Mouse (Mus musculus): ENCODE measurements around the gene Cldnd1. TPM values are rescaled to one million over a fixed set of nuclear protein-coding genes. Genes with fewer than 3 reads are reported as not detected.

Gene Cldnd1
- polyA plus RNA-seq (2014; fragmentation: Nextera tagmentation; extraction: Ambion mirVana): 106 and 125 TPM in 2 replicates

DNA sequence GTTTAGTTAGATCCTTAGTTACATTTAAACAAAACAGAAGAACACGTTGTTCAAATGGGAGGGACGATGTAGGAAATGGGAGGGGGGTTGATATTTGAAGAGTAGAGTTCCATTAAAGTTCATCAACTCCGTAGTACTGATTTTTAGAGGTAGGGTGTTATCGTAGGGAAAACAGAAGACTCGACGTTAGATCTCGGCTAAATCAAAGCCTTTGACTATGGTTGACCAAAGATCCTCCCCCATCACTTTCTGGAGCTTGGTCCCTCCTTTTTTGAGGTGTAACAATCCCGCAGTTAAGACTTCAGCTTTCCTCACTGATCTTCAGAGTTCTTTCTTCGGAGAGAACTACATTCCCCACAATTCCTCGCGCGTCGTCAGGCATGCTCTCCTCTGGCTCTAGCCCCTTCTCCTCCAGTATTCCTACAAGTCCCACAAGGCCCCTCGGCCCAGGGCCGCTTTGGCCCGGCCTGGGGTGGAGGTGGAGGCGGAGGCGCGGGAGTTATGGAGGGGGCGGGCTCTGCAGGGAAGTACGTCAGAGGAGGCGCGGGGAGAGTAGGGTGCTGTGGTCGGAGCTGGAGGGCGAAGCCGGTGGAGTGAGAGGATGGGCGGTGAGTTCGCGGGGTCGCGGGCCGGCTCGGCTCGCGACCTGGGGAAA lies at the start of gene Cldnd1:
Gene Cldnd1 (plus strand): TSS at position 434 of the 655 bp plus-strand sequence.
- 2% methylated on average over 30 of the region's 35 CpGs for WGBS
- no peaks in the 10 kb centered on the region for H3K27me3 ChIP-seq (ENCODE audit: control insufficient read depth, insufficient read depth, low read length)
- peak within 1 kb of the TSS; percentile 50 for H3K4me2 ChIP-seq (replicated peaks; ENCODE audit: low read depth, low read length)
- peak within 1 kb of the TSS; percentile 62 for H3K9ac ChIP-seq (ENCODE audit: low read depth, low read length)
- peaks cover 26% of the 10 kb centered on the region for H3K36me3 ChIP-seq (ENCODE audit: control insufficient read depth, insufficient read depth, low read length)
- H3K4me1 ChIP-seq (ENCODE audit: control insufficient read depth, insufficient read depth, low read length): no peaks in the 10 kb centered on the region
- H3K9me3 ChIP-seq (ENCODE audit: control insufficient read depth, low read length): no peaks in the 10 kb centered on the region
- peak within 1 kb of the TSS; percentile 72 for H3K27ac ChIP-seq (ENCODE audit: low read depth, low read length)
- peak within 1 kb of the TSS; percentile 47 for H3K4me3 ChIP-seq (ENCODE audit: low read length)
- peak; percentile 100 for ATAC-seq (ENCODE audit: low FRiP score, low TSS enrichment)

DNA sequence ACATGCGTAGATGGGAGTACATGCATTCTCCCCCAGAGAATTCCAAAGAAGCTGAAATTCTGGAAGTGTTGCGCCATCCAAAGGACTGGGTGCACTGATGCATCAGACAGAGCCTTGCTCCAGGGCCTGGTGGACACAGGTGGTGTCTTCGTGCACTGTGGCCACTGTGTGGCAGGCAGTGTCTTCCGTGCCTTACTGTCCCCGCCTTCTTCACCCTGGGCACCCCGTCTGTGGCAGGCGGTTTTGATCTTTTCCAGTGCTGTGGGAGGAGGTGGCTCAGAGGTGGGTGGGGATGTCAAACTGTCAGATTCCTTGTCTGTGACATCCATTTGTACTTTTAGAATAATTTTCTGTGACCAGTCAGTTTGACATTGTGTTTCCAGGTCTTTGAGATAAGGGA lies 49.0 kb upstream of the Cldnd1 start:
- peaks cover 43% of the 10 kb centered on the region for H3K36me3 ChIP-seq (ENCODE audit: control insufficient read depth, insufficient read depth, low read length)
- H3K4me1 ChIP-seq (ENCODE audit: control insufficient read depth, insufficient read depth, low read length): no peaks in the 10 kb centered on the region
- no peaks in the 10 kb centered on the region for H3K27me3 ChIP-seq (ENCODE audit: control insufficient read depth, insufficient read depth, low read length)
- H3K4me2 ChIP-seq (replicated peaks; ENCODE audit: low read depth, low read length): no peak overlapping the region
- no peak overlapping the region for H3K4me3 ChIP-seq (ENCODE audit: low read length)
- 80% methylated on average over 7 of the region's 7 CpGs for WGBS
- no peak overlapping the region for H3K9ac ChIP-seq (ENCODE audit: low read depth, low read length)
- no peak overlapping the region for H3K27ac ChIP-seq (ENCODE audit: low read depth, low read length)
- no peak for ATAC-seq (ENCODE audit: low FRiP score, low TSS enrichment)
- no peaks in the 10 kb centered on the region for H3K9me3 ChIP-seq (ENCODE audit: control insufficient read depth, low read length)

DNA sequence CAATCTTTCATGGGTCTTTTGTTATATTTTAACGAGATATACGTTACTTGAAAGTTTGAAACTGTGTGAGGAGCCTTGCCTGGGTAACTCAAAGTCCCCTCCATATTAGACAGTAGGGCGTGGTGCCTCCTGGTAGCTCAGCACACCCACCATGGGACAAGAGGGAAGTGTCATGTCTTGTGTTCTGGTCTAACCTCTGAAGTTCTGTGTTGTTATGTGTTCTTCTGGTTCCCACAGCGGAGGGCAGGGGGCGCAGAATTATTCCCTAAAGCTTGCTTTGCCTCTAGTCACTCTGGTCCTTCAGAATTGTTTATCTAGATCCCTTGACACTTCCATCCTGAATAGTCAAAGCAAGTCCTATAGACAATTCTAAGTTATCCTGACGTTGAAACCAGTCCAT lies 45.7 kb upstream of the Cldnd1 start:
- WGBS: 94% methylated on average over 6 of the region's 6 CpGs
- H3K4me2 ChIP-seq (replicated peaks; ENCODE audit: low read depth, low read length): no peak overlapping the region
- no peak overlapping the region for H3K27ac ChIP-seq (ENCODE audit: low read depth, low read length)
- no peaks in the 10 kb centered on the region for H3K9me3 ChIP-seq (ENCODE audit: control insufficient read depth, low read length)
- H3K27me3 ChIP-seq (ENCODE audit: control insufficient read depth, insufficient read depth, low read length): no peaks in the 10 kb centered on the region
- H3K36me3 ChIP-seq (ENCODE audit: control insufficient read depth, insufficient read depth, low read length): peaks cover 19% of the 10 kb centered on the region; the same call in 1 of the 2 replicates
- H3K9ac ChIP-seq (ENCODE audit: low read depth, low read length): no peak overlapping the region
- no peaks in the 10 kb centered on the region for H3K4me1 ChIP-seq (ENCODE audit: control insufficient read depth, insufficient read depth, low read length)
- no peak for ATAC-seq (ENCODE audit: low FRiP score, low TSS enrichment)
- no peak overlapping the region for H3K4me3 ChIP-seq (ENCODE audit: low read length)

DNA sequence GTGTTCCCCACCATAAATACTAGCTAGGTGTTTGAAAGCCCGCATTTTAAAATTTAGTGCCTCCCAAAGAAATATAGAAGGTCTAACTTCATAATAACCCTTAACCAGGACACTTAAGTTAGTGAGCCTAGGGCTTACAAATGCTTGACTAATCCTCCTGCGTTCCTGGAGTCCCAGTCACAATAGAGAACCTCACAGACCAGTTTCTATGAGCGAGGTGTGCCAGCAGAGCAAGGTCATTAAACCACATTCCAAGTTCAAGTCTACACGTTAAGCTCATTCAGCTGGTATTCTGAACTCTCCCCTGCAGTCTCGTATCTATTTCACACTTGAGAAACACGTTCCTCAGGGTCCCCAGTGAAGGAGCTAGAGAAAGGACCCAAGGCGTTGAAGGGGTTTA lies 44.8 kb upstream of the Cldnd1 start:
- H3K4me1 ChIP-seq (ENCODE audit: control insufficient read depth, insufficient read depth, low read length): no peaks in the 10 kb centered on the region
- no peaks in the 10 kb centered on the region for H3K9me3 ChIP-seq (ENCODE audit: control insufficient read depth, low read length)
- ATAC-seq (ENCODE audit: low FRiP score, low TSS enrichment): no peak
- H3K4me2 ChIP-seq (replicated peaks; ENCODE audit: low read depth, low read length): no peak overlapping the region
- no peak overlapping the region for H3K9ac ChIP-seq (ENCODE audit: low read depth, low read length)
- H3K27me3 ChIP-seq (ENCODE audit: control insufficient read depth, insufficient read depth, low read length): no peaks in the 10 kb centered on the region
- H3K36me3 ChIP-seq (ENCODE audit: control insufficient read depth, insufficient read depth, low read length): peaks cover 16% of the 10 kb centered on the region; the same call in 1 of the 2 replicates
- no peak overlapping the region for H3K4me3 ChIP-seq (ENCODE audit: low read length)
- no peak overlapping the region for H3K27ac ChIP-seq (ENCODE audit: low read depth, low read length)
- WGBS: 83% methylated on average over 7 of the region's 7 CpGs

DNA sequence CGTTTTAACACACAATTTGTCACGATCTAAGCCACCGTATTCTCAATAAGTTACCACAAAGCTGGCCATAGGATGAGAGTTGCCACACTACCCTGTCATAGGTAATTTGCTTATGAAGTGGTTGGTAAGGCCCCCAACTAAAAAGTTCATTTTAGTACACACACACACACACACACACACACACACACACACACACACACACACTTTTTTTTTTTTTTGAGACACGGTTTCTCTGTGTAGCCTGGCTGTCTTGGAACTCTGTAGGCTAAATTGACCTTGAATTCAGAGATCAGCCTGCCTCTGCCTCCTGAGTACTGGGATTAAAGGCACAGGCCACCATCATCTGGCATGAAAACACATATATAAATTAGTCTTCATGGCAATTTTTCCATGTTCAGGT lies 43.8 kb upstream of the Cldnd1 start:
- no peaks in the 10 kb centered on the region for H3K4me1 ChIP-seq (ENCODE audit: control insufficient read depth, insufficient read depth, low read length)
- no peak for ATAC-seq (ENCODE audit: low FRiP score, low TSS enrichment)
- peaks cover 8% of the 10 kb centered on the region; the same call in 1 of the 2 replicates for H3K36me3 ChIP-seq (ENCODE audit: control insufficient read depth, insufficient read depth, low read length)
- H3K9ac ChIP-seq (ENCODE audit: low read depth, low read length): no peak overlapping the region
- H3K9me3 ChIP-seq (ENCODE audit: control insufficient read depth, low read length): no peaks in the 10 kb centered on the region
- H3K27ac ChIP-seq (ENCODE audit: low read depth, low read length): no peak overlapping the region
- no peak overlapping the region for H3K4me3 ChIP-seq (ENCODE audit: low read length)
- H3K4me2 ChIP-seq (replicated peaks; ENCODE audit: low read depth, low read length): no peak overlapping the region
- 90% methylated on average over 4 of the region's 4 CpGs for WGBS
- no peaks in the 10 kb centered on the region for H3K27me3 ChIP-seq (ENCODE audit: control insufficient read depth, insufficient read depth, low read length)

DNA sequence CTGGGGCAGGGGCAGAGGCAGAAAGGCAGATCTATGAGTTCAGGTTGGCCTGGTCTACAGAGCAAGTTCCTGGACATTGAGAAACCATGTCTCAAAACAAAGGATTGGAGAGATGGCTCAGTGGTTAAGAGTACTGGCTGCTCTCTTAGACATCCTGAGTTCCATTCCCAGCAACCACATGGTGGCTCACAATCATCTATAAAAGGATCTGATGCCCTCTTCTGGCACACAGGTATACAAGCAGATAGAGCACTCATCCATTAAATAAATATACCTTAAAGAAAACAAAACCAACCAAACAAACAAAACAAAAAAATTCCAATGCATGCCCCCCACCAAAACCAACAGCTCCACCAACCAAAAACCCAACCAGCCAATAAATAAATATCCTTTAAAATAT lies 43.2 kb upstream of the Cldnd1 start:
- no peak overlapping the region for H3K9ac ChIP-seq (ENCODE audit: low read depth, low read length)

DNA sequence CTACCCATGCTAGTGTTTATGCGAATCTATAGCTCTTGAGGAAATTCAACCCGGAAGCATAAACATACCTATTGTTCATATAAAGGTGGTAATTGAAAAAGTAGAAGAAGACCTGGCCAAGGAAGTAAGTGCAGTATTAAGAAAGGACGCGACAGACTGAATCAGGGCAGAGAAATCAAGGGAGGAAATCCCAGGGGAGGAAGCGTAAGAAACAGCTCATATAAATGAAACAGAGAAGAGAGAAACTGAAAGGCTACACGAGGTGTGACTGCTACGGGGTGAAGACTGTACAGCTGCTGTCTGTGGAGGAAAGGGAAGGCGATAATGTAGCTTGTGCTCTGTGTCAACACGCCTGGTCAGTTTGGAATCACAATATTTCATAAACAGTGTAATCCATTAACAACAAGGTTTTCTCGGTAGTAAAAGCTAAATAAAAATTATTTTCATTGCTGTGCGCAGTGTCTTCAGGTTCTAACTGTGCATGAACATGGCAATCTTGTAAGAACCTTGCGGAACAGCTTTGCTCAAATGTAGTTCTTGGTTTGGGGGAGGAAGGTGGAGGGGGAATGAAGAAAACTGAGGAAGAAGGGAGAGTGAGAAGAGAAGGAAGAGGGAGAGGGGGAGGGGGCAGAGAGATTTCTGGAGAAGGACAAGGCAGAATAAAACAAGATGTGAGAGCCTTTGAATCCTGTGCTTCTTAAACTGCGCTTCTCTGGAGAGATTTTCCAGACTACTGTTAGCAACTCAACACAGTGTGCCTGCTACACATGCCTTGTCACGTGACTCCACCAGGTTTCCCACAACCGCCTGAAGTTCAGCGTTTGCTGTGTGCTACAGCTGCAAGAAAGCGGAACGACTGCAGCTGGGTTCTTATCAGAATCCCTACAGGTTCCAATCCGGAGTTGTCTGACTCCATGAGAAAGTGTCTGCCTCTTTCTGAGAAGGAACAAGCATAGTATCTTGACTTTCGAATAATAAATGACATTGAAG lies 41.9 kb upstream of the Cldnd1 start:
- H3K4me3 ChIP-seq (ENCODE audit: low read length): no peak overlapping the region
- no peaks in the 10 kb centered on the region for H3K9me3 ChIP-seq (ENCODE audit: control insufficient read depth, low read length)
- no peak overlapping the region for H3K27ac ChIP-seq (ENCODE audit: low read depth, low read length)
- peaks cover 3% of the 10 kb centered on the region; the same call in 1 of the 2 replicates for H3K36me3 ChIP-seq (ENCODE audit: control insufficient read depth, insufficient read depth, low read length)
- 73% methylated on average over 20 of the region's 20 CpGs for WGBS
- no peak for ATAC-seq (ENCODE audit: low FRiP score, low TSS enrichment)
- no peak overlapping the region for H3K4me2 ChIP-seq (replicated peaks; ENCODE audit: low read depth, low read length)
- H3K27me3 ChIP-seq (ENCODE audit: control insufficient read depth, insufficient read depth, low read length): no peaks in the 10 kb centered on the region
- no peaks in the 10 kb centered on the region for H3K4me1 ChIP-seq (ENCODE audit: control insufficient read depth, insufficient read depth, low read length)
- H3K9ac ChIP-seq (ENCODE audit: low read depth, low read length): no peak overlapping the region

More for the DNA sequence above, 43.2 kb upstream of the Cldnd1 start:
- ATAC-seq (ENCODE audit: low FRiP score, low TSS enrichment): no peak
- Histone ChIP-seq H3K4me1 (ENCODE audit: control insufficient read depth, insufficient read depth, low read length) (no peaks in the 10 kb centered on the region), H3K9me3 (ENCODE audit: control insufficient read depth, low read length) (no peaks in the 10 kb centered on the region), H3K27me3 (ENCODE audit: control insufficient read depth, insufficient read depth, low read length) (no peaks in the 10 kb centered on the region), H3K4me2 (replicated peaks; ENCODE audit: low read depth, low read length) (no peak overlapping the region), H3K27ac (ENCODE audit: low read depth, low read length) (no peak overlapping the region), H3K36me3 (ENCODE audit: control insufficient read depth, insufficient read depth, low read length) (peaks cover 8% of the 10 kb centered on the region; the same call in 1 of the 2 replicates), H3K4me3 (ENCODE audit: low read length) (no peak overlapping the region)

DNA sequence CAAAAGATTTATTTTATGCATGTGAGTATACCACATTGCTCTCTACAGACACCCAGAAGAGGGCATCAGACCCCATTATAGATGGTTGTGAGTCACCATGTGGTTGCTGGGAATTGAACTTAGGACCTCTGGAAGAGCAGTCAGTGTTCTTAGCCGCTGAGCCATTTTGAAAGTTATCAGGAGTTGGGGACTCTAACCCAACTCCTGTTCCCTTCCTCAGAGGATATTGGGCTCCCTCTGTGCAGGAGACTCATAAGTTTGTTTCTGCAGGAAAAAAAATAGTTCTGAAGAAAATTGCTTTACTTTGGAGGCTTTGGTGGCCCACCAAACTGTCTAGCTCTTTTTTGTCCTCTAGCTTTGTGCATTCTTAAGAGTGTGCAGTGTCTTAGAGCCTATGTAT lies 39.2 kb upstream of the Cldnd1 start:
- Histone ChIP-seq H3K27me3 (ENCODE audit: control insufficient read depth, insufficient read depth, low read length) (no peaks in the 10 kb centered on the region), H3K4me3 (ENCODE audit: low read length) (no peak overlapping the region), H3K9me3 (ENCODE audit: control insufficient read depth, low read length) (no peaks in the 10 kb centered on the region), H3K27ac (ENCODE audit: low read depth, low read length) (no peak overlapping the region), H3K4me2 (replicated peaks; ENCODE audit: low read depth, low read length) (no peak overlapping the region), H3K9ac (ENCODE audit: low read depth, low read length) (no peak overlapping the region), H3K36me3 (ENCODE audit: control insufficient read depth, insufficient read depth, low read length) (no peaks in the 10 kb centered on the region), H3K4me1 (ENCODE audit: control insufficient read depth, insufficient read depth, low read length) (no peaks in the 10 kb centered on the region)
- 96% methylated on average over 1 of the region's 1 CpGs for WGBS
- no peak for ATAC-seq (ENCODE audit: low FRiP score, low TSS enrichment)

Data from kidney, embryonic 14.5 days (tissue).